Mouse (Mus musculus) heart, adult 18-20 months (tissue): ENCODE data around the gene Ints1. TPM values are rescaled to one million over a fixed set of nuclear protein-coding genes. Genes with fewer than 3 reads are reported as not detected.

Source experiments
- DNase-seq, 2 experiments: peaks; one replicate each; pipeline ENCODE4 v3.0.0; 2021 to 2022; ENCODE audit warnings: mixed read lengths in 1 of 2
- microRNA-seq, 2 experiments: library from miRNA; unstranded; fragments of <30 nt; microRNA quantifications; one replicate each; pipeline ENCODE4 v1.2.0; 2022
- total RNA-seq, 2 experiments: library from RNA; stranded (reverse); gene quantifications; 2 replicates each; pipeline ENCODE4 v1.2.3; 2021

Ints1 gene
- total RNA-seq, 2 experiments from 2014 or later = 37.7 to 39.5 TPM

DNA sequence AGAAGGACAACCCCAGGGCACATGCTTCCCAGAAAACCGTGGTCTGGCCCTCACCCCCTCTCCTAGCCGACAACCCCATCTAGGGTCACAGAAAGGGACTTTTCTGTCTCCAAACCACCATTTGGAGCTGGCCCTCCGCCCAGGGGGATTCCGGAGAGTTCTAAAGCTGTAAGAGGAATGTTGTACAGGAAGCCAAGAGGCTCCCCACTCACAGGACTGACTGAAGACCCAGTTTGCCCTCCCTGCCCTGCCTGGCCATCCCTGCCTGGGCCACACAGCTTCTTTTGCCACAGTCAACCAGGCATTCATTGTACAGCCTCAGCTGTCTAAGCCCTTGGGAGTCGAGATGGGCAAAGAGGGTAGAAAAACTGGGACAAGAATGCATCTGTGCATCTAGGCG, 56.9 kb downstream of the Ints1 start:
- no peak for DNase-seq

DNA sequence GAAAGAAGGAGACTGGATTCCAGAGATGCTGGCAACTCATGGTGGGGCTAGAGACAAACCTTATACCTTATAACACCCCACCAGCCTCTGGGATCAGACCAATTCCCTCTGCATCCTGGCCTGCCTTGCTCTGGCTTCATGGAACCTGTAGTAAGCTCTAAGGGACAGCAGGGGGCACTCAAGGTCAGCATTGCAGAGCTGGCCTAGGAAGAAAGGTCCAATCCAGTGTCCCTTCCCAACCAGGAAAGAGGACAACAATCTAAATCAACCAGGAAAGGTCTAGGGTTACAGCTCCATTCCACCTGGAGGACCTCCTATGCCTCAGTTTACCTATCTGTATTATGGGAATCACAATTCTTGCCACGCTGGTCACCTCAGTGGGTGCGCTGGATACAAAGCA, 57.8 kb downstream of the Ints1 start:
- peak; percentile 60 to 80 for DNase-seq

DNA sequence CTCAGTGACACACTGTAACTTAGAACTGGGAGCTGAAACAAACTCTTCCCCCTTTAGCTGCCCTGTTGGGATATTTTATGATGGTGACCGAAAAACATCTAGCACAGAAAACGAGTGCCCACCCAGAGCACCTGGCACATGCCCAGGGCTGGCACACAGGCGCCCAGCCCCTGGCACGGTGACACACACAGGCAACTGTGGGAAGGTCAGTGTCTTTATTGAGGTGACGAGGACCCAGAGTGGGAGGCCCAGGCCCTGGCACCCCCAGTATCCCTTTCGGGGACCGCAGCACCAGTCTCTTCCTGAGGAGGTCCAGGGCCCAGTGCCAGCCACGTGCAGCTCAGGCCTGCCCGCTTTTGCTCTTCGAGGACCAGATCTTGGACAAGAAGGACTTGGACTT, 69.0 kb downstream of the Ints1 start:
- DNase-seq = no peak

DNA sequence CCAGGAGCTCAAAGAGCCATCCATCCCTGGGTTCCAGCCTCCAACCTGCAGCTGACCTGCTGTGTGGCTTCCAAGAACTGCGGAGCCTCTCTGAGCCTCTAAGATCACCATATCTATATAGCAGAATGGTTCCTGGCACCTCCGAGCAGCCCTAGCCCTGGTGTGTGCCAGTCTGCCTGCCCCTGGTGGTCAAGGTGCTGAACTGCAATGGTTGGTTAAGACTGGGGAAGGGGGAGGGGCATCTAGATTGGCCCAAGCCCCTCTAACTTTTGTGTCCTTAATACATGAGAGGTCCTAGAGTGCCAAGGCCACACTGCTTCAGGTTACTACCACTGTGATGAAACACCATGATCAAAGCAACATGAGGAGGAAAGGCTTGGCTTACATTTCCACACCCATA, 72.6 kb downstream of the Ints1 start:
- no peak for DNase-seq

DNA sequence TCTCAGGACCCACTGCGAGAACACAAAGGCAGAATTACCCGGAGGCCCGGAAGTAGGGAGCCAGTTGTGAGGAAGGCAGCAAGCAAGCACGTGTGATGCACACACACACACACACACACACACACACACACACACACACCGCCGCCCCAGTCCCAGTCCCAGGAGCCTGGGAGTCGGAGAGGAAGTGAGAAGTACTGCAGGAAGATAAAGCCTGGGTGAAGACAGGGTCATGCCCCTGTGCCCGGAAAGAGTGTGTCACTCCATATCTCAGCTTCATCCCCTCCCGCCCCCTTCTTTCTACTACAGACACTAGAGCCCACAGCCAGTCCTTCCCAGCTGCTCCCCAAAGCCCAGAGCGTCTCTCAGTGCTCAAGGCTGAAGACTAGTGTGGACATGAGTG, 73.2 kb downstream of the Ints1 start:
- DNase-seq = no peak

Small RNA genes within 50 kb of the gene (microRNA-seq; reads per million reads assigned to microRNA genes)
- 0 to 0.27 reads per million in 2 experiments for gene Mir7037

Other genes starting within 250 kb of the Ints1 start
- not detected for gene Uncx, start 232.2 kb downstream of the Ints1 start, total RNA-seq
- 1 to 10 TPM; 1.2 to 2.1 TPM for gene Micall2, start 39.3 kb downstream of the Ints1 start, total RNA-seq
- gene Mafk, start 15.8 kb upstream of the Ints1 start, total RNA-seq = 10 to 100 TPM; 37.3 to 39.7 TPM
- gene Tmem184a, start 44.2 kb upstream of the Ints1 start, total RNA-seq = under 1 TPM; 0.21 to 0.60 TPM
- gene Gm26938, start 50.7 kb upstream of the Ints1 start, total RNA-seq = not detected
- gene Psmg3, start 51.2 kb upstream of the Ints1 start, total RNA-seq = 10 to 100 TPM in 1 of 2 experiments, 1 to 10 TPM in 1; 8.1 to 10.1 TPM
- gene Elfn1, start 132.3 kb upstream of the Ints1 start, total RNA-seq = under 1 TPM in 1 of 2 experiments, not detected in 1; 0.10 TPM